Mouse (Mus musculus) liver, postnatal 0 days (tissue): Measurements from ENCODE around the gene Tcte2. TPM values are rescaled to one million over a fixed set of nuclear protein-coding genes. Genes with fewer than 3 reads are reported as not detected.
A peak's percentile ranks its signal among the peaks of the same experiment; 100 is the strongest.

Experiments used
- ATAC-seq: fragments of 200-750 bp; cut with Nextera tagmentation; 2 replicates; pipeline ENCODE4 v1.8.0; 2017; ENCODE audit warnings: mild to moderate bottlenecking, moderate library complexity
- DNase-seq: peaks from one replicate; pipeline ENCODE4 v3.0.0-alpha.2; 2016
- H3K27ac ChIP-seq: fragments of 300-500 bp; sonication (generic); 2 replicates; pipeline ENCODE4 v1.5.1; 2014; ENCODE audit warnings: antibody characterized with exemption, moderate library complexity, mild to moderate bottlenecking, low read depth
- H3K27me3 ChIP-seq: fragments of 300-500 bp; sonication (generic); 2 replicates; pipeline ENCODE4 v1.6.1; 2014; ENCODE audit warnings: low read length, control low read depth, mixed read lengths; ENCODE audit not compliant: insufficient read depth
- H3K36me3 ChIP-seq: fragments of 300-500 bp; sonication (generic); replicated peaks from 2 replicates; pipeline ENCODE4 v1.6.1; 2014; ENCODE audit warnings: mild to moderate bottlenecking, control low read depth, low read length, moderate library complexity, mixed read lengths; ENCODE audit not compliant: insufficient read depth
- H3K4me1 ChIP-seq: fragments of 300-500 bp; sonication (generic); 2 replicates; pipeline ENCODE4 v1.6.1; 2014; ENCODE audit warnings: antibody characterized with exemption, mild to moderate bottlenecking, control low read depth; ENCODE audit not compliant: insufficient read depth
- H3K4me2 ChIP-seq: fragments of 300-500 bp; sonication (generic); 2 replicates; pipeline ENCODE4 v1.6.1; 2014; ENCODE audit warnings: low read depth, mild to moderate bottlenecking, low read length, moderate library complexity, mixed read lengths
- H3K4me3 ChIP-seq: fragments of 300-500 bp; sonication (generic); 2 replicates; pipeline ENCODE4 v1.5.1; 2014; ENCODE audit warnings: low read depth, low read length
- H3K9ac ChIP-seq: fragments of 300-500 bp; sonication (generic); replicated peaks from 2 replicates; pipeline ENCODE4 v1.6.1; 2014; ENCODE audit warnings: mild to moderate bottlenecking, moderate library complexity
- H3K9me3 ChIP-seq: fragments of 300-500 bp; sonication (generic); 2 replicates; pipeline ENCODE4 v1.6.1; 2016; ENCODE audit warnings: mild to moderate bottlenecking, control low read depth, low read length, mixed read lengths
- CTCF ChIP-seq: sonication (generic); IDR thresholded peaks from 2 replicates; pipeline ENCODE4 v1.5.1; 2016; ENCODE audit warnings: antibody characterized with exemption, low read depth
- EP300 ChIP-seq: IDR thresholded peaks from 2 replicates; pipeline ENCODE4 v1.6.1; 2016; ENCODE audit warnings: antibody characterized with exemption, low read depth, mild to moderate bottlenecking
- WGBS: fragments of 180-500 bp; shearing (Covaris S2); extraction: QIAGEN DNeasy Blood & Tissue Kit; methylation state at CpG from one replicate; pipeline ENCODE4 v1.1.7; 2014; ENCODE audit not compliant: insufficient replicate concordance; 5-methylcytosine and 5-hydroxymethylcytosine counted together
- polyA plus RNA-seq: library from polyadenylated mRNA; unstranded; fragments of >200 nt; fragmentation: Nextera tagmentation; extraction: Ambion mirVana; gene quantifications from 2 replicates; pipeline ENCODE4 v1.2.1, GENCODE M21; 2015

Gene Tcte2
- polyA plus RNA-seq, 1 experiment from 2014 or later, result 0.42 TPM

DNA sequence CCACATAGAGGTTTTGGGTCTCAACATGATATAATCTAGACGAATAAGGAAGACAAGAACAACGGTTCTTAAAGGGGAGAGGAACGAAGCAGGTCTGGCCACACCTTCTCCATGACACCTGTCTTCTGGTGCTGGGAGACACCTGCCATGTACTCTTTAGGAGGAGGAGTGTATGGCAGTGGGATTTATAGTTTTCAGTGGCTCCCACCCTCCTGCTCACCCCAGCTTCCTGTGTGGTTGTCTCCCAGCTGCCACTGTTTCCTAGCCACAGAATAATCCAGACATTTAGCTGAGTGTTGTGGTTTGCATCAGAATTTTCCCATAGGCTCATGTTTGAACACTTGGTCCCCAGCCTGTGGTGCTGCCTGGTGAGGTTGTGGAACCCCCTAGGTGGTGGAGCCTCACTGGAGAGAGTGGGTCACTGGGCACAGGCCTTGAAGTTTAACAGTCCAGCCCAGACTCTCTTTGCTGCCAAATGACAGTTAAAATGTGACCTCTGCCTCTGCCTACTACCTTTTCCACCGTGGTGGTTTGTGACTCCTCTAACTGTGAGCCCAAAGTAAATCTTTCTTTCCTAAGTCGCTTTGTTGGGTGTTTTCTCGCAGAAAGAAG, 86.8 kb downstream of the Tcte2 start:
- TF ChIP-seq EP300, result no peak
- TF ChIP-seq CTCF, result no peak
- Histone ChIP-seq H3K9me3 (no peaks in the 10 kb centered on the region), H3K9ac (no peak overlapping the region), H3K36me3 (no peaks in the 10 kb centered on the region), H3K27me3 (no peaks in the 10 kb centered on the region), H3K4me2 (no peak overlapping the region), H3K27ac (no peak overlapping the region), H3K4me1 (no peaks in the 10 kb centered on the region), H3K4me3 (no peak overlapping the region)
- WGBS, result 33% methylated on average over 6 of the region's 6 CpGs
- DNase-seq (no peak), ATAC-seq (no peak)

DNA sequence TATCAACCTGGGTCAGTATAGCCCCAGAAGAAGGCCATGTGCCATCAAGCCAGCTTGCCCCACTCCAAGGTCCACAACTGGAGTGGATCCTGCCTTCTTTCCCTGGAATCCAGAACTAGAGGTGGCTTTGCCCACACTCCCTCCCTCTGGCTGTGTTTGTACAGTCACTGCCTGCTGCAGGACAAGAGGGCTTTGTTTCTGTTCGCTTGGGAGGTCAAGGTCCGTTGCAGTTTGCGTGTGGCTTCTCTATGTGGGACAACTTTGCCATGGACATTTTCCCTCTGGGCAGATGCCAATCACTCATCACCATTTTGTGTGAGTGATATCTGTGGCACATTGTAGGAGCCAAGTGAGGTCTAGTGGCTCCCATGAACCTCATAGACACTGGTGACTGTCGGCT, 89.9 kb downstream of the Tcte2 start:
- DNase-seq, result peak; percentile 27
- no peaks in the 10 kb centered on the region for H3K36me3 ChIP-seq
- H3K4me1 ChIP-seq, result no peaks in the 10 kb centered on the region
- TF ChIP-seq EP300 (no peak), CTCF (no peak)
- H3K4me3 ChIP-seq, result no peak overlapping the region
- H3K9ac ChIP-seq, result no peak overlapping the region
- no peak overlapping the region for H3K4me2 ChIP-seq
- WGBS, result 65% methylated on average over 4 of the region's 4 CpGs
- H3K27me3 ChIP-seq, result no peaks in the 10 kb centered on the region
- peak; percentile 66 for ATAC-seq
- H3K27ac ChIP-seq, result no peak overlapping the region
- H3K9me3 ChIP-seq, result no peaks in the 10 kb centered on the region

DNA sequence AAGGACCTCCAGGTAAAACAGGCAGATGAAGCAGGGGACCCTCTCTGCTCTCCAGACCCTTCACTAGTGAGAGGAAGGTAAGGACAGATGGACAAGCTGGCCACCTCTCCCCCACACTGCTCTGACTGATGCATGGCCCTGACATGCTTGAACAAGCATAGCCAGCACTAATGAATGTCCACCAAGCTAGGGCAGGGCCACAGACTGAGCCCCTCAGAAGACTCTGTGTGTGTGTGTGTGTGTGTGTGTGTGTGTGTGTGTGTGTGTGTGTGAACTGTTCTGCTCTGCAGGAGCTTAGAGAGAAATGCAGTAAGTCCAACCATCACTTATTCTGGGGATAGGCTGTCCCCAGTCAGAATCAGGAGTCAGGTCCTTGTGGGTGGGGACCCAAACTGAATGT, 91.4 kb downstream of the Tcte2 start:
- no peak for ATAC-seq

DNA sequence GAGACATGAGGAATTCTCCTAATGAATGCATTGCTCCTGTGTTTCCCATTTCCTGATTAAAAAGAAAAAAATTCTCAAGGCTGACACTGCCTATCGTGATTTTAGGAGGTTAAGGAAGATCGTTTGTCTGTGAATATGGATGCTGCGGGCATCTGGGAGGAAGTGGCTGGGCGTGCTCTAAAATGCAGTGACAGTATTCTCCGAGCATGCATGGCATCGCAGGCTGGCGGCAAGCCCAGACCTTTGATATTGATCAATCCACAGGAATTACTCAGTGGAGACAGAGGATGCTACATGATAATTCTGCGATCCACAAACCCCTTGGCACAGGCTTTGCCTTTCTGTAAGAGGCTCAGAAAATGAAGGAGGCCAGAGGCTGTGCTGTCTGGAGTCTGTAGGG, 92.4 kb downstream of the Tcte2 start:
- ATAC-seq (peak; percentile 23; the same call in 1 of the 2 replicates), DNase-seq (peak; percentile 55)
- no peak overlapping the region for H3K4me2 ChIP-seq
- no peaks in the 10 kb centered on the region for H3K36me3 ChIP-seq
- H3K4me1 ChIP-seq, result no peaks in the 10 kb centered on the region
- H3K9me3 ChIP-seq, result no peaks in the 10 kb centered on the region
- no peak overlapping the region for H3K9ac ChIP-seq
- no peaks in the 10 kb centered on the region for H3K27me3 ChIP-seq
- TF ChIP-seq CTCF (no peak), EP300 (no peak)
- WGBS, result 20% methylated on average over 8 of the region's 8 CpGs
- no peak overlapping the region for H3K4me3 ChIP-seq
- H3K27ac ChIP-seq, result no peak overlapping the region

More for the DNA sequence above, 91.4 kb downstream of the Tcte2 start:
- no peak overlapping the region for H3K4me2 ChIP-seq
- no peak overlapping the region for H3K4me3 ChIP-seq
- no peaks in the 10 kb centered on the region for H3K9me3 ChIP-seq
- H3K27ac ChIP-seq, result no peak overlapping the region
- no peak for DNase-seq
- TF ChIP-seq EP300 (no peak), CTCF (no peak)
- H3K36me3 ChIP-seq, result no peaks in the 10 kb centered on the region
- H3K27me3 ChIP-seq, result no peaks in the 10 kb centered on the region
- no peaks in the 10 kb centered on the region for H3K4me1 ChIP-seq
- no peak overlapping the region for H3K9ac ChIP-seq

DNA sequence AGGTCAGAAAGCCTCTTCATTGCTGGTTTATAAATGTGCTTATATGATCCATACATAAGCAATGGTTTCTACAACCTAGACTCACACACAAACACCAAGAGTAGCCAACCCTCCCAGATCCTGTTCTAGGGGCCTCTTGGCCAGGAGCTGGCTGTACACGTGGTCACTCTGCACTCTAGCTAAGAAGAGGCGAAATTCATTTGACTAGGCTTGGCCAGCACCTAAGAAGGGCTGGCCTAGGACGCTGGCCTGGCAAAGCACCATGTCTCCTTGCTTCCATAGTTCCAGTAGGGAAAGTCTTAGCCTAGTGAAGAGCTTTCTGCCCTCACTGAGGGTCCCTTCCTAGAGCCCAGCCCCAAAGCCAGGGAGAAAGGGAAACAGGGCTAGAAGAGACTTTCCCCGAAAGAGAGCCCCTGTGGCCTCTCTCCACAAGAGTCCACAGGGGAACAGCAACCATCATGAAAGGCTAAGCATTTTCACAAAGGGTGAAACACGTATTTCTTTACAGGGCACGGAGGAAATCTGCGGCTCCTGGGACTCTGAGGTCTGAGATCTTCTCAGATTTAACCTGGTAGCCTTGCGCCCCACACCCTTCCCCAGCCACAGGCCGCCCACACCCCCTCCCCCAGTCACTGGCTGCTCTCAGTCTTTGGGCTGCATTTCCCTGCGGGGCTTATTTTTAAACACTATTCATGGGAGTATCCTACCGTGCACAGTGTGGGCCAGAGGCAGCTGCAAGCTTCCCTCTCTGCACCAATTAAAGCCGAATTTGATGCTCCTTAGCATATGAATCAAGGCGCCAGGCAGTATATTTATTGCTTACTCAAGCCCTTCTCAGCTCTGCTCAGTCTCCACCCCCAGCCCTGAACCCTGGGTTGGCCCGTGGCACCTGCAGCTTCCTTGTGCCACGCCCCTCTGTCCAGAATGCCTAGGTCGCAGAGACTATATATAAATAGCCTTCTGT, 93.3 kb downstream of the Tcte2 start:
- H3K4me1 ChIP-seq, result no peaks in the 10 kb centered on the region
- no peak overlapping the region for H3K4me2 ChIP-seq
- ATAC-seq, result no peak
- 23% methylated on average over 16 of the region's 16 CpGs for WGBS
- H3K27me3 ChIP-seq, result no peaks in the 10 kb centered on the region
- H3K4me3 ChIP-seq, result no peak overlapping the region
- TF ChIP-seq EP300 (no peak), CTCF (no peak)
- H3K36me3 ChIP-seq, result no peaks in the 10 kb centered on the region
- H3K27ac ChIP-seq, result no peak overlapping the region
- DNase-seq, result no peak
- H3K9ac ChIP-seq, result no peak overlapping the region
- no peaks in the 10 kb centered on the region for H3K9me3 ChIP-seq

DNA sequence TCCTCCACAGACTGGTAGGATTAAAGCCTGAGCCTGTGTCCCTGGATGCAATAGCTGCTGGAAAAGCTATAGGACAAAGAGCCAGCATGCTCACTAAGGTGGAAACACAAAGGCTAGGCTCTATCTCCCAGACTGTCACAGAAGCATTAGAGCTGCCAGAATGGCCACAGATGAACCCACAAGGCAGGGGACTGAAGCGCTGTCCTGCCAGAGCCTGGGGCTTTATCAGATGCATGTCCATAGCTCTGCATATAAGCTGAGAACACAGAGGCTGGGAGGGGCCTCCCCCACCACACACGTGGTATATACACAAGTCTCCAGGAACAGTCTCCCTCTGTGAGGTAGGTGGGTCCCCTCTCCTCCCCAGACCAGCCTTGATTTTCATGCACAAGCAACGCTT, 94.6 kb downstream of the Tcte2 start:
- H3K36me3 ChIP-seq, result no peaks in the 10 kb centered on the region

More for the DNA sequence above, 94.6 kb downstream of the Tcte2 start:
- Histone ChIP-seq H3K4me3 (no peak overlapping the region), H3K27ac (no peak overlapping the region), H3K9me3 (no peaks in the 10 kb centered on the region), H3K4me1 (no peaks in the 10 kb centered on the region), H3K27me3 (no peaks in the 10 kb centered on the region), H3K4me2 (no peak overlapping the region), H3K9ac (no peak overlapping the region)
- DNase-seq (no peak), ATAC-seq (no peak)
- TF ChIP-seq EP300, result no peak
- TF ChIP-seq CTCF, result no peak
- WGBS, result 55% methylated on average over 3 of the region's 3 CpGs
